Mouse (Mus musculus) midbrain, embryonic 14.5 days (tissue): ENCODE measurements at regions not wholly inside any gene's neighbourhood (a gene's known extent, or its start where the extent isn't known, plus 50 kb on each side); places are given as distances from the start of the nearest gene placed in this dataset.
"Not testable (repeated sequence)": the region's sequence is repeated elsewhere in the genome, so short reads cannot be mapped to it uniquely, and the experiment has no call there.

Experiments
- ATAC-seq: fragments of 200-750 bp; cut with Nextera tagmentation; 2 replicates; pipeline ENCODE4 v1.8.0; 2017; ENCODE audit warnings: moderate number of reproducible peaks, moderate library complexity; ENCODE audit not compliant: low FRiP score, low TSS enrichment
- DNase-seq: peaks from one replicate; pipeline ENCODE4 v3.0.0-alpha.2; 2015
- H3K27ac ChIP-seq: fragments of 300-500 bp; sonication (generic); replicated peaks from 2 replicates; pipeline ENCODE4 v1.5.1; 2014; ENCODE audit warnings: mild to moderate bottlenecking, low read depth, low read length, moderate library complexity
- H3K27me3 ChIP-seq: fragments of 300-500 bp; sonication (generic); 2 replicates; pipeline ENCODE4 v1.6.1; 2014; ENCODE audit warnings: low read length, control low read depth, mixed read lengths; ENCODE audit not compliant: control insufficient read depth, insufficient read depth
- H3K36me3 ChIP-seq: fragments of 300-500 bp; sonication (generic); 2 replicates; pipeline ENCODE4 v1.6.1; 2014; ENCODE audit warnings: low read length, control low read depth; ENCODE audit not compliant: control insufficient read depth, insufficient read depth
- H3K4me1 ChIP-seq: fragments of 300-500 bp; sonication (generic); 2 replicates; pipeline ENCODE4 v1.6.1; 2014; ENCODE audit warnings: mild to moderate bottlenecking, antibody characterized with exemption, low read length, control low read depth; ENCODE audit not compliant: control insufficient read depth, insufficient read depth
- H3K4me2 ChIP-seq: fragments of 300-500 bp; sonication (generic); 2 replicates; pipeline ENCODE4 v1.6.1; 2014; ENCODE audit warnings: mild to moderate bottlenecking, low read length, moderate library complexity
- H3K4me3 ChIP-seq: fragments of 300-500 bp; sonication (generic); replicated peaks from 2 replicates; pipeline ENCODE4 v1.5.1; 2014; ENCODE audit warnings: low read depth, low read length
- H3K9ac ChIP-seq: fragments of 300-500 bp; sonication (generic); replicated peaks from 2 replicates; pipeline ENCODE4 v1.6.1; 2014; ENCODE audit warnings: mild to moderate bottlenecking, low read length, moderate library complexity
- H3K9me3 ChIP-seq: fragments of 300-500 bp; sonication (generic); 2 replicates; pipeline ENCODE4 v1.6.1; 2016; ENCODE audit warnings: low read length, control low read depth, mixed read lengths; ENCODE audit not compliant: control insufficient read depth
- WGBS: fragments of 180-500 bp; shearing (Covaris S2); extraction: QIAGEN DNeasy Blood & Tissue Kit; methylation state at CpG from one replicate; pipeline ENCODE4 v1.1.7; 2014; 5-methylcytosine and 5-hydroxymethylcytosine counted together

GRCm38 (mm10) chr5:133885016-133885415 lies 214.5 kb upstream of the Castor2 start:
- ATAC-seq: peak; percentile 81; the same call in 1 of the 2 replicates
- WGBS: 7% methylated on average over 6 of the region's 6 CpGs

DNA sequence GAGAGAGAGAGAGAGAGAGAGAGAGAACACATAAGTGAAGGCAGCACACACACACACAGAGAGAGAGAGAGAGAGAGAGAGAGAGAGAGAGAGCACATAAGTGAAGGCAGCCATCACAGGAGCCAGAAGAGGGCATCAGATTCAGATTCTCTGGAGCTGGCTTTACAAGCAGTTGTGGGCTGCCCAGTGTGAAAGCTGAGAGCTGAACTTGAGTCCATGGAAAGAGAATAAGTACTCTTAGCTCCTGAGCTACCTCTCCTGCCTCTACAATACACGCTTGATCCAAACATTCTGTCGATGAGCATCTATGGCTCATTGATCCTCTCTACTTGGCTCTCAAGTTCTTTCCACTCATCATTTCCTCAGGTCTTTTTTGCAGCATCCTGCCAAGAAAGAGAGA lies 214.9 kb upstream of the Castor2 start:
- no peak overlapping the region for H3K4me3 ChIP-seq
- peaks cover 10% of the 10 kb centered on the region for H3K4me1 ChIP-seq
- DNase-seq (peak; percentile 59), ATAC-seq (no peak; the same call in 1 of the 2 replicates)
- H3K36me3 ChIP-seq: no peaks in the 10 kb centered on the region
- WGBS: 33% methylated on average over 2 of the region's 2 CpGs
- no peaks in the 10 kb centered on the region for H3K27me3 ChIP-seq
- H3K4me2 ChIP-seq: no peak overlapping the region
- H3K9me3 ChIP-seq: no peaks in the 10 kb centered on the region
- peak overlapping the region; percentile 46 for H3K27ac ChIP-seq
- H3K9ac ChIP-seq: no peak overlapping the region

More at GRCm38 (mm10) chr5:133885016-133885415, 214.5 kb upstream of the Castor2 start:
- Histone ChIP-seq H3K9me3 (no peaks in the 10 kb centered on the region), H3K36me3 (no peaks in the 10 kb centered on the region), H3K4me2 (no peak overlapping the region; the same call in 1 of the 2 replicates), H3K4me1 (peaks cover 10% of the 10 kb centered on the region), H3K9ac (no peak overlapping the region), H3K27ac (peak overlapping the region; percentile 46), H3K4me3 (no peak overlapping the region), H3K27me3 (no peaks in the 10 kb centered on the region)
- DNase-seq: peak; percentile 91

DNA sequence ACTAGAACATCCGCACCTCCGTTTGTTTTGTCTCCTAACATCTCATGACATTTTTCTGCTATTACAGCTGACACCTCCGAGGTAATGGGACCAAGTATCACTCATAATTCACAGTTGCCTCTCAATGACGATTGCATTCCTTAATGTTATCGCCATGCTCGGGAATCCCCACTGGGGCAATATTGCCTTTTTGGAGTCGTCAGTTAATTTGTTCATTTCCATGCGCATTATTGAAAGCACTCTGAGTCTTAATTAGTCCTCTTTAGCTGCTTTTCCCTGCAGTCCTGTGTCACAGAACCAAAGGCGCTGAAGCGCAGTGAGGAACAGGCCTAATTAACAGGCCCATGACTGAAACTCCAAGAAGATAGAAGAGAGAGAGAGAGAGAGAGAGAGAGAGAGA lies 255.0 kb upstream of the Castor2 start:
- peak; percentile 78 for DNase-seq
- no peak overlapping the region for H3K9ac ChIP-seq
- no peak for ATAC-seq
- peak overlapping the region; percentile 47; the same call in 1 of the 2 replicates for H3K27ac ChIP-seq
- WGBS: 27% methylated on average over 10 of the region's 10 CpGs
- 0 out of 2 replicates have a peak, but pooled peaks cover under 1% of the 10 kb centered on the region for H3K9me3 ChIP-seq
- H3K4me3 ChIP-seq: no peak overlapping the region
- H3K36me3 ChIP-seq: no peaks in the 10 kb centered on the region
- no peaks in the 10 kb centered on the region for H3K27me3 ChIP-seq
- H3K4me2 ChIP-seq: no peak overlapping the region
- 0 out of 2 replicates have a peak, but pooled peaks cover 6% of the 10 kb centered on the region for H3K4me1 ChIP-seq

- not testable (repeated sequence) for ATAC-seq, DNase-seq, H3K27ac ChIP-seq, H3K27me3 ChIP-seq, H3K36me3 ChIP-seq, H3K9me3 ChIP-seq, H3K4me1 ChIP-seq, H3K4me3 ChIP-seq, H3K9ac ChIP-seq
- H3K4me2 ChIP-seq: peak overlapping the region; percentile 28; the same call in 1 of the 2 replicates
- WGBS: 48% methylated on average over 16 of the region's 42 CpGs
Observed at GRCm38 (mm10) chr5:133842059-133842706, 257.3 kb upstream of the Castor2 start.

- Histone ChIP-seq H3K4me3 (no peak overlapping the region), H3K9ac (no peak overlapping the region), H3K27me3 (no peaks in the 10 kb centered on the region), H3K9me3 (no peaks in the 10 kb centered on the region), H3K27ac (no peak overlapping the region), H3K4me2 (no peak overlapping the region), H3K4me1 (no peaks in the 10 kb centered on the region), H3K36me3 (no peaks in the 10 kb centered on the region)
- no peak for ATAC-seq
- no peak for DNase-seq
- 90% methylated on average over 5 of the region's 5 CpGs for WGBS
Observed at GRCm38 (mm10) chr5:133838286-133838685, 261.2 kb upstream of the Castor2 start.

DNA sequence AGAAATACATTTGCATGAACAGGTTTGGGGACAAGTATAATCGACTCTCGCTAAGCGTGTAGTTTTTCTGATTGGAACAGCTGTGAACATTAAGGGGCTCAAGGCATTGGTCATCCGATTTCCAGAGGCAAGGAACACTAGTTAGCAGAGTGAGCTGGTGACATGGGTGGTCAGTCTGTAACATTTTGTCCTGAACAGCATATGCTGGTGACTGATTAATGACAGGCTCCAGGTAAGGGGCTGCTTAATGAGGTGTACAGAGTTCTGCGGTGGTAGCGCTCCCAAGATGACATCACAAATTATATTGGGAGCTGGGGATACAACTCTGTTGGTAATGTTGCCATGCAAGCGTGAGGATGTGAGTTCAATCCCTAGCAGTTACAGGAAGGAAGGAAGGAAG lies 266.3 kb upstream of the Castor2 start:
- H3K9me3 ChIP-seq: no peaks in the 10 kb centered on the region
- H3K4me3 ChIP-seq: no peak overlapping the region
- H3K36me3 ChIP-seq: no peaks in the 10 kb centered on the region
- DNase-seq (no peak), ATAC-seq (no peak)
- 88% methylated on average over 7 of the region's 7 CpGs for WGBS
- no peaks in the 10 kb centered on the region for H3K4me1 ChIP-seq
- H3K27ac ChIP-seq: no peak overlapping the region
- H3K27me3 ChIP-seq: no peaks in the 10 kb centered on the region
- H3K4me2 ChIP-seq: no peak overlapping the region
- no peak overlapping the region for H3K9ac ChIP-seq

DNA sequence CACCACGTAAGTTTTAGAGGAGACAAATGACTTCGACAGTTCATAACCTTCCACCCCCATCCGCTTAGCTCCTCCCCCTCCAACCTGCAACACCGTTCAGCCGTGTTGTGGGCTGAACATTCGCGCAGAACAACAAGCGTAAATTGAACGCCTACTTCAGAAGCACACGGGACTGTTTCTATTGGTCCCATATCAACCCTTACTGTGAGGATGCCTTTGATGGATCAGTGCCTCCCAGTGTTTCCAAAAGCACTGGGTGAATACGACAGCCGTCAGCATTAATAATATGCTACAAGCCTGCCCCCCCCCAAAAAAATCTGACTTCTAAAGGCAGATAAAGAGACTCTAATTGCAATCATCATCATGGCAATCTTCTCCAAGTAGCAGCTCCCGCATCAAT lies 271.3 kb upstream of the Castor2 start:
- Histone ChIP-seq H3K4me2 (no peak overlapping the region), H3K4me3 (no peak overlapping the region), H3K27me3 (no peaks in the 10 kb centered on the region), H3K9ac (no peak overlapping the region), H3K9me3 (no peaks in the 10 kb centered on the region), H3K36me3 (no peaks in the 10 kb centered on the region), H3K4me1 (peaks cover 6% of the 10 kb centered on the region; the same call in 1 of the 2 replicates), H3K27ac (no peak overlapping the region)
- DNase-seq (no peak), ATAC-seq (no peak)
- 87% methylated on average over 13 of the region's 13 CpGs for WGBS

DNA sequence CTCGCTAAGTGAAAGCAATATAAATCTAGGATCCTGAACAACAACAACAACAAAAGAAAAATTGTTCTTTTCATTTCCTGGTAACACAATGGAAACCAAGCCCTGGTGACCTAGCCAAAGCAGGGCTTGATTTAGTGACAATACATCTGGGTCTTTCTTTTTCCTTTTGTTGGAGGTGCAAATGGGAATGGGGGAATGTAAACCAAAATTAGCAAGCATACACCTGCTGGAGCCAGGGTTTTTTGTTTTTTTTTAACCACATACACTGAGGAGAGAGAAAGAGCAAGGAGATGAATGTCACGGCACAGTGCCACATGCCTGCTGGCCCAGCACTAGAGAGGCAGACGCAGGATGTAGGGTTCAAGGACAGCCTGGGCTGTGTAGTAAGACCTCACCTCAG lies 275.6 kb upstream of the Castor2 start:
- Histone ChIP-seq H3K4me2 (no peak overlapping the region; the same call in 1 of the 2 replicates), H3K9ac (no peak overlapping the region), H3K4me1 (peaks cover 23% of the 10 kb centered on the region), H3K9me3 (no peaks in the 10 kb centered on the region), H3K4me3 (no peak overlapping the region), H3K27ac (peak overlapping the region; percentile 38), H3K27me3 (no peaks in the 10 kb centered on the region), H3K36me3 (no peaks in the 10 kb centered on the region)
- DNase-seq (no peak), ATAC-seq (no peak)
- 46% methylated on average over 3 of the region's 3 CpGs for WGBS

GRCm38 (mm10) chr5:133821273-133821672 lies 278.2 kb upstream of the Castor2 start:
- Histone ChIP-seq H3K4me3 (no peak overlapping the region), H3K27ac (no peak overlapping the region), H3K36me3 (no peaks in the 10 kb centered on the region), H3K27me3 (no peaks in the 10 kb centered on the region), H3K4me1 (peaks cover 23% of the 10 kb centered on the region), H3K9me3 (no peaks in the 10 kb centered on the region), H3K4me2 (no peak overlapping the region), H3K9ac (no peak overlapping the region)
- ATAC-seq (0 out of 2 replicates have a peak, but pooled peaks have one; percentile 55), DNase-seq (peak; percentile 67)
- 27% methylated on average over 3 of the region's 3 CpGs for WGBS
